Mouse (Mus musculus): ENCODE data around the gene 6330409D20Rik. TPM values are rescaled to one million over a fixed set of nuclear protein-coding genes. Genes with fewer than 3 reads are reported as not detected.

6330409D20Rik gene
- total and polyA plus RNA-seq, 2 experiments from 2014 or later, result 3.2 to 3.6 TPM

GRCm38 (mm10) chr2:32685807-32686206 lies 55.0 kb downstream of the 6330409D20Rik start:
- WGBS, result 100% methylated on average over 3 of the region's 3 CpGs
- H3K4me2 ChIP-seq (ENCODE audit: low read depth, low read length), result no peak overlapping the region
- ATAC-seq (no peak), DNase-seq (ENCODE audit: low spot score) (no peak)
- no peaks in the 10 kb centered on the region for H3K9me3 ChIP-seq (ENCODE audit: low read length)
- H3K36me3 ChIP-seq (ENCODE audit: insufficient read depth, low read length), result peaks cover 47% of the 10 kb centered on the region
- no peaks in the 10 kb centered on the region for H3K27me3 ChIP-seq (ENCODE audit: insufficient read depth, low read length)
- no peak overlapping the region for H3K9ac ChIP-seq (replicated peaks; ENCODE audit: low read length)
- TF ChIP-seq CTCF (IDR thresholded peaks at IDR 0.05; ENCODE audit: low read depth), result no peak
- no peak overlapping the region for H3K4me3 ChIP-seq (ENCODE audit: low read length)
- no peaks in the 10 kb centered on the region for H3K4me1 ChIP-seq (ENCODE audit: insufficient read depth, low read length)
- H3K27ac ChIP-seq, result no peak overlapping the region

DNA sequence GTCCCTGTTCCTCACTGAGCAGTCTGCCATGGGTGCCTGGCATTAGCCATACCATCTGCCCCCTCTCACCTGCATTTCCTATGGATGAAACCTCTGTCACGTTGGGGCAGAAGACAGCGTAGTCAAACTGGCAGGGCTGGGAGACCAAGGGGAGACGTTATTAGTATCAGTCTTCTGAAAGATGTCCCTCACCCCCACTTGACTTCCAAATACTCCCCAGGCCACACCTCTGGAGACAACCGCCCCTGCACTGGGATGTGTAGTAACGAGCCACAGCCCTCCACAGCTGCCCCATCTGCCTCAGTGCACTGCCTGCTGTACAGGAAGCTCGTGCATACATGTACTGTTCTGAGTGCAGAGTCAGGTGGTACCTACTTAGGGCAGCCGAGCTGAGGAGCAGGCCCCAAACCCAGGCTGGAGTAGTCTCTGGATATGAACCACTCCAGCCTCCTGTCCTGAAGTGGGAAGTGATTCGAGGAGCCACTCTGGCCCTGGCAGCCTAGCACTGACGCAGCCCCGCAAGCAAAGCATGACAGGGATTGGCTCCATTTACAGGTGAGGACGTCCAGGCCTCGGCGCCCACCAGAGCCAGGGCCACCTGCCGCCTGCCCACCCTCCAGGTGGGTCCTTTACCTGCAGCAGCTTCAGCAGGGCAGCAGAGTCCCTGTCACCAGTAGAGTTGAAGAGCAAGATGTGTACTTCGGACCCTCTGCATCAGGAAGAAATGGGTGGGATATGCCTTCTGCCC lies 56.0 kb downstream of the 6330409D20Rik start:
- Histone ChIP-seq H3K27ac (no peak overlapping the region), H3K27me3 (ENCODE audit: insufficient read depth, low read length) (no peaks in the 10 kb centered on the region), H3K36me3 (ENCODE audit: insufficient read depth, low read length) (peaks cover 47% of the 10 kb centered on the region), H3K4me1 (ENCODE audit: insufficient read depth, low read length) (no peaks in the 10 kb centered on the region), H3K4me3 (ENCODE audit: low read length) (no peak overlapping the region), H3K9me3 (ENCODE audit: low read length) (no peaks in the 10 kb centered on the region), H3K9ac (replicated peaks; ENCODE audit: low read length) (no peak overlapping the region), H3K4me2 (ENCODE audit: low read depth, low read length) (no peak overlapping the region)
- 92% methylated on average over 15 of the region's 15 CpGs for WGBS
- no peak for ATAC-seq
- no peak for TF ChIP-seq CTCF (IDR thresholded peaks at IDR 0.05; ENCODE audit: low read depth)
- no peak for DNase-seq (ENCODE audit: low spot score)

DNA sequence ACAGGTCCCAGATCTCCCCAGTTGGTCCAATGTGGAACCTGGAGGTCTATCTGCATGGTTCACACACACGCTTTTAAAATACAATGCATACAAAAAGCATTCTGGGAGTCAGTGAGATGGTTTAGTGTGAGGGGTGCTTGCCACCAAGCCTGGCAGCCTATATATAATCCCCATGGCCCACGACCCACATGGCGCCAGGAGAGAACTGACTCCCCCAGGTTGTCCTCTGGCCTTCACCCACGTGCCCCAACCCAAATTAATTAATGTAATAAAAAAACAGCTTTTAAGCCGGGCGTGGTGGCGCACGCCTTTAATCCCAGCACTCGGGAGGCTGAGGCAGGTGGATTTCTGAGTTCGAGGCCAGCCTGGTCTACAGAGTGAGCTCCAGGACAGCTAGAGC lies 57.1 kb downstream of the 6330409D20Rik start:
- no peak overlapping the region for H3K27ac ChIP-seq
- peaks cover 47% of the 10 kb centered on the region for H3K36me3 ChIP-seq (ENCODE audit: insufficient read depth, low read length)
- H3K9ac ChIP-seq (replicated peaks; ENCODE audit: low read length), result no peak overlapping the region
- no peak for DNase-seq (ENCODE audit: low spot score)
- ATAC-seq, result no peak
- WGBS, result 90% methylated on average over 10 of the region's 10 CpGs
- no peaks in the 10 kb centered on the region for H3K4me1 ChIP-seq (ENCODE audit: insufficient read depth, low read length)
- no peaks in the 10 kb centered on the region for H3K9me3 ChIP-seq (ENCODE audit: low read length)
- H3K4me2 ChIP-seq (ENCODE audit: low read depth, low read length), result no peak overlapping the region
- TF ChIP-seq CTCF (IDR thresholded peaks at IDR 0.05; ENCODE audit: low read depth), result no peak
- no peaks in the 10 kb centered on the region for H3K27me3 ChIP-seq (ENCODE audit: insufficient read depth, low read length)
- no peak overlapping the region for H3K4me3 ChIP-seq (ENCODE audit: low read length)

GRCm38 (mm10) chr2:32682721-32683417 lies 57.9 kb downstream of the 6330409D20Rik start:
- 71% methylated on average over 14 of the region's 14 CpGs for WGBS
- no peaks in the 10 kb centered on the region for H3K4me1 ChIP-seq (ENCODE audit: insufficient read depth, low read length)
- TF ChIP-seq CTCF (IDR thresholded peaks at IDR 0.05; ENCODE audit: low read depth), result no peak
- H3K9me3 ChIP-seq (ENCODE audit: low read length), result no peaks in the 10 kb centered on the region
- H3K4me2 ChIP-seq (ENCODE audit: low read depth, low read length), result no peak overlapping the region
- H3K36me3 ChIP-seq (ENCODE audit: insufficient read depth, low read length), result peaks cover 47% of the 10 kb centered on the region
- ATAC-seq (no peak), DNase-seq (ENCODE audit: low spot score) (no peak)
- H3K4me3 ChIP-seq (ENCODE audit: low read length), result no peak overlapping the region
- no peaks in the 10 kb centered on the region for H3K27me3 ChIP-seq (ENCODE audit: insufficient read depth, low read length)
- no peak overlapping the region for H3K27ac ChIP-seq
- no peak overlapping the region for H3K9ac ChIP-seq (replicated peaks; ENCODE audit: low read length)

MicroRNA genes within 50 kb of the gene (microRNA counts, 519-probe panel; counts per million panel counts)
- microRNA mmu-miR-2861, result not detected

Small RNAs within 50 kb of the gene (microRNA-seq; reads per million reads assigned to microRNA genes)
- gene Mir2861 (0 reads per million in 2 experiments), gene Mir3960 (0 reads per million in 2 experiments), gene Mir8093 (0 to 0.18 reads per million in 2 experiments)

Other genes with a start within 250 kb of the 6330409D20Rik start
- 23.6 and 25.4 TPM in 2 replicates for gene Fam102a, start 205.7 kb downstream of the 6330409D20Rik start, total RNA-seq (2014; rRNA removed)
- 7.9 and 8.2 TPM in 2 replicates for gene Fam102a, start 205.7 kb downstream of the 6330409D20Rik start, polyA plus RNA-seq (2015; fragmentation: Nextera tagmentation; extraction: Ambion mirVana)
- gene Dpm2, start 170.2 kb downstream of the 6330409D20Rik start, total RNA-seq (2014; rRNA removed), result 64.1 and 70.8 TPM in 2 replicates
- 139 and 146 TPM in 2 replicates for gene Dpm2, start 170.2 kb downstream of the 6330409D20Rik start, polyA plus RNA-seq (2015; fragmentation: Nextera tagmentation; extraction: Ambion mirVana)
- 15.1 and 35.0 TPM in 2 replicates for gene Pip5kl1, start 166.2 kb downstream of the 6330409D20Rik start, total RNA-seq (2014; rRNA removed)
- 16.7 and 19.1 TPM in 2 replicates for gene Pip5kl1, start 166.2 kb downstream of the 6330409D20Rik start, polyA plus RNA-seq (2015; fragmentation: Nextera tagmentation; extraction: Ambion mirVana)
- gene 9430097D07Rik, start 165.3 kb downstream of the 6330409D20Rik start, total RNA-seq (2014; rRNA removed), result 0.21 and 0.83 TPM in 2 replicates
- 0.73 and 0.76 TPM in 2 replicates for gene 9430097D07Rik, start 165.3 kb downstream of the 6330409D20Rik start, polyA plus RNA-seq (2015; fragmentation: Nextera tagmentation; extraction: Ambion mirVana)
- gene St6galnac4, start 153.9 kb downstream of the 6330409D20Rik start, total RNA-seq (2014; rRNA removed), result 66.9 and 75.7 TPM in 2 replicates
- gene St6galnac4, start 153.9 kb downstream of the 6330409D20Rik start, polyA plus RNA-seq (2015; fragmentation: Nextera tagmentation; extraction: Ambion mirVana), result 45.6 and 47.5 TPM in 2 replicates
- gene St6galnac6, start 141.3 kb downstream of the 6330409D20Rik start, total RNA-seq (2014; rRNA removed), result 87.0 and 114 TPM in 2 replicates
- gene St6galnac6, start 141.3 kb downstream of the 6330409D20Rik start, polyA plus RNA-seq (2015; fragmentation: Nextera tagmentation; extraction: Ambion mirVana), result 39.5 and 40.9 TPM in 2 replicates
- 89.8 and 92.2 TPM in 2 replicates for gene Ak1, start 119.3 kb downstream of the 6330409D20Rik start, total RNA-seq (2014; rRNA removed)
- 103 and 106 TPM in 2 replicates for gene Ak1, start 119.3 kb downstream of the 6330409D20Rik start, polyA plus RNA-seq (2015; fragmentation: Nextera tagmentation; extraction: Ambion mirVana)
- gene Eng, start 94.4 kb downstream of the 6330409D20Rik start, total RNA-seq (2014; rRNA removed), result 23.7 and 24.1 TPM in 2 replicates
- gene Eng, start 94.4 kb downstream of the 6330409D20Rik start, polyA plus RNA-seq (2015; fragmentation: Nextera tagmentation; extraction: Ambion mirVana), result 23.7 and 23.8 TPM in 2 replicates
- gene Fpgs, start 36.9 kb downstream of the 6330409D20Rik start, total RNA-seq (2014; rRNA removed), result 23.1 and 32.6 TPM in 2 replicates
- 22.8 and 23.4 TPM in 2 replicates for gene Fpgs, start 36.9 kb downstream of the 6330409D20Rik start, polyA plus RNA-seq (2015; fragmentation: Nextera tagmentation; extraction: Ambion mirVana)
- 108 and 116 TPM in 2 replicates for gene Cdk9, start 27.9 kb downstream of the 6330409D20Rik start, total RNA-seq (2014; rRNA removed)
- gene Cdk9, start 27.9 kb downstream of the 6330409D20Rik start, polyA plus RNA-seq (2015; fragmentation: Nextera tagmentation; extraction: Ambion mirVana), result 61.1 and 65.3 TPM in 2 replicates
- 43.8 and 56.9 TPM in 2 replicates for gene Sh2d3c, start 20.0 kb downstream of the 6330409D20Rik start, total RNA-seq (2014; rRNA removed)
- gene Sh2d3c, start 20.0 kb downstream of the 6330409D20Rik start, polyA plus RNA-seq (2015; fragmentation: Nextera tagmentation; extraction: Ambion mirVana), result 49.5 and 52.8 TPM in 2 replicates
- gene Tor2a, start 16.2 kb upstream of the 6330409D20Rik start, total RNA-seq (2014; rRNA removed), result 75.1 and 81.1 TPM in 2 replicates
- 48.2 and 49.1 TPM in 2 replicates for gene Tor2a, start 16.2 kb upstream of the 6330409D20Rik start, polyA plus RNA-seq (2015; fragmentation: Nextera tagmentation; extraction: Ambion mirVana)
- 0.78 and 1.6 TPM in 2 replicates for gene Ttc16, start 34.6 kb upstream of the 6330409D20Rik start, total RNA-seq (2014; rRNA removed)
- gene Ttc16, start 34.6 kb upstream of the 6330409D20Rik start, polyA plus RNA-seq (2015; fragmentation: Nextera tagmentation; extraction: Ambion mirVana), result 0.58 and 0.76 TPM in 2 replicates
- gene Ptrh1, start 34.8 kb upstream of the 6330409D20Rik start, total RNA-seq (2014; rRNA removed), result 0.75 and 2.9 TPM in 2 replicates
- gene Ptrh1, start 34.8 kb upstream of the 6330409D20Rik start, polyA plus RNA-seq (2015; fragmentation: Nextera tagmentation; extraction: Ambion mirVana), result 4.0 and 4.4 TPM in 2 replicates
- 0.16 and 0.40 TPM in 2 replicates for gene Cfap157, start 43.4 kb upstream of the 6330409D20Rik start, total RNA-seq (2014; rRNA removed)
- 0.64 and 1.1 TPM in 2 replicates for gene Cfap157, start 43.4 kb upstream of the 6330409D20Rik start, polyA plus RNA-seq (2015; fragmentation: Nextera tagmentation; extraction: Ambion mirVana)
- gene Stxbp1, start 106.2 kb upstream of the 6330409D20Rik start, total RNA-seq (2014; rRNA removed), result 142 and 149 TPM in 2 replicates
- 318 and 348 TPM in 2 replicates for gene Stxbp1, start 106.2 kb upstream of the 6330409D20Rik start, polyA plus RNA-seq (2015; fragmentation: Nextera tagmentation; extraction: Ambion mirVana)
- gene Fam129b, start 135.1 kb upstream of the 6330409D20Rik start, total RNA-seq (2014; rRNA removed), result 49.8 and 52.7 TPM in 2 replicates
- gene Fam129b, start 135.1 kb upstream of the 6330409D20Rik start, polyA plus RNA-seq (2015; fragmentation: Nextera tagmentation; extraction: Ambion mirVana), result 20.8 and 23.5 TPM in 2 replicates
- gene Rpl12, start 220.5 kb upstream of the 6330409D20Rik start, total RNA-seq (2014; rRNA removed), result 154 and 168 TPM in 2 replicates
- gene Rpl12, start 220.5 kb upstream of the 6330409D20Rik start, polyA plus RNA-seq (2015; fragmentation: Nextera tagmentation; extraction: Ambion mirVana), result 92.2 and 101 TPM in 2 replicates
- 37.9 and 50.0 TPM in 2 replicates for gene Lrsam1, start 220.6 kb upstream of the 6330409D20Rik start, total RNA-seq (2014; rRNA removed)
- 19.5 and 22.1 TPM in 2 replicates for gene Lrsam1, start 220.6 kb upstream of the 6330409D20Rik start, polyA plus RNA-seq (2015; fragmentation: Nextera tagmentation; extraction: Ambion mirVana)
- gene Slc2a8, start 241.1 kb upstream of the 6330409D20Rik start, total RNA-seq (2014; rRNA removed), result 38.2 and 41.2 TPM in 2 replicates
- gene Slc2a8, start 241.1 kb upstream of the 6330409D20Rik start, polyA plus RNA-seq (2015; fragmentation: Nextera tagmentation; extraction: Ambion mirVana), result 32.6 and 33.4 TPM in 2 replicates

Data from hindbrain, postnatal 0 days (tissue).